ENCODE assay signal across 15 mouse cellular contexts in the genomic region with DNA sequence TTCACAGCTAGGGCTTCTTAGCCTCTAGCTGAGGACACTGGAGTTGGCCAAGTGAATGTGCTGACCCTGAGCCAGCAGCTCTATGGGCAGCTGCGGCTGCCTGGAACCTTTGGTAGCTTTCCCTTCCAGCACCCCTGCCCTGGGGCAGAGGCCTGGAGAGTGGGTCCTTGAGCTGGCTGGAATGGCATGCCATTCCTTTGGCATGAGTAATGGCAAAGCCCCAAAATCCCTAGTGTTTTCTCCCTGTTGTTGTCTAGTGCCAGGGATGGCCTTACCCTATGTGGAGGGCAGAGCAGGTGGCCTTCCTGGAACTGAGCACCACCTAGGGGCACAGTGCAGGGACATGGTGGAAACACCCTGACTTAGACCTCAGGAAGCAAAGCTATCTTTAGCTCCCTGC. TPM values are rescaled to one million over a fixed set of nuclear protein-coding genes. Genes with fewer than 3 reads are reported as not detected.
DNase-seq lines count a peak whose midpoint lies in the region; ATAC-seq and TF ChIP-seq lines count a peak whose summit lies in the region.
"Had no signal": no experiment of that assay in that cellular context is flagged by ENCODE, and none has a peak within 500 bp of the region (broad histone marks: within the 10 kb centered on the region; RNA-seq: fewer than 3 reads in every experiment).

No protein-coding gene starts in this region.

- H3K4me1 ChIP-seq in lung, embryonic 15.5 days, result peaks cover 12% of the 10 kb centered on the region
- peaks cover 37% of the 10 kb centered on the region for H3K4me1 ChIP-seq in cerebellum, adult 2 months (ENCODE audit: control insufficient read depth, insufficient read depth, low read length)
- H3K4me1 ChIP-seq: liver, embryonic 15.5 days had no signal

- no peak for ATAC-seq in lung, embryonic 15.5 days (ENCODE audit: borderline replicate concordance, extremely low read depth, low FRiP score, low TSS enrichment)
- ATAC-seq in granulocyte monocyte progenitor cell, adult 5-6 weeks (replicated peaks; ENCODE audit: poor library complexity, severe bottlenecking), result no peak

- no peak overlapping the region for H3K9ac ChIP-seq in lung, embryonic 15.5 days
- H3K9ac ChIP-seq: liver, embryonic 15.5 days had no signal

- H3K4me2 ChIP-seq in lung, embryonic 15.5 days, result no peak overlapping the region
- H3K4me2 ChIP-seq: liver, embryonic 15.5 days had no signal

- no peaks in the 10 kb centered on the region for H3K79me2 ChIP-seq in C2C12 (ENCODE audit: control insufficient read depth, insufficient read depth)

- no peaks in the 10 kb centered on the region for H3K36me3 ChIP-seq in C2C12 (ENCODE audit: control insufficient read depth, insufficient read depth)
- no peaks in the 10 kb centered on the region for H3K36me3 ChIP-seq in lung, embryonic 15.5 days
- H3K36me3 ChIP-seq: liver, embryonic 15.5 days had no signal

- H3ac ChIP-seq in C2C12 (ENCODE audit: control insufficient read depth, insufficient read length, low read depth), result no peak overlapping the region

- H3K27me3 ChIP-seq in C2C12 (ENCODE audit: control insufficient read depth, insufficient read depth, insufficient read length), result no peaks in the 10 kb centered on the region
- H3K27me3 ChIP-seq in lung, embryonic 15.5 days, result no peaks in the 10 kb centered on the region
- H3K27me3 ChIP-seq in cerebellum, adult 2 months (ENCODE audit: control insufficient read depth, insufficient read depth, low read length), result no peaks in the 10 kb centered on the region
- H3K27me3 ChIP-seq: liver, embryonic 15.5 days had no signal

- peak; percentile 83 to 89 for DNase-seq in adrenal gland, adult (ENCODE audit: inconsistent age in 2 of 2, low spot score in 1 of 2)
- DNase-seq in gastrocnemius, postnatal 4 days (ENCODE audit: low spot score in 2 of 2), result peak; percentile 29 to 59
- DNase-seq in urinary bladder, postnatal 10 days (ENCODE audit: low spot score), result no peak
- no peak for DNase-seq in cerebellum, adult 2 months
- DNase-seq: cerebellum, postnatal 14 days; kidney, adult 8-10 months; right cerebral cortex, postnatal 14 days; thymus, adult 18-20 months had no signal

- H3K79me3 ChIP-seq in C2C12 (ENCODE audit: low read depth), result no peaks in the 10 kb centered on the region

- H3K27ac ChIP-seq in lung, embryonic 15.5 days, result 0 out of 2 replicates have a peak overlapping the region, but pooled peaks have one; percentile 3
- H3K27ac ChIP-seq in cerebellum, adult 2 months (ENCODE audit: insufficient read depth, low read length), result no peak overlapping the region
- H3K27ac ChIP-seq: liver, embryonic 15.5 days had no signal

- no peaks in the 10 kb centered on the region for H3K9me3 ChIP-seq in lung, embryonic 15.5 days
- H3K9me3 ChIP-seq: liver, embryonic 15.5 days had no signal

- no peak overlapping the region for H3K4me3 ChIP-seq in C2C12 (ENCODE audit: insufficient read depth, poor library complexity, severe bottlenecking)
- H3K4me3 ChIP-seq in lung, embryonic 15.5 days, result no peak overlapping the region
- no peak overlapping the region for H3K4me3 ChIP-seq in cerebellum, adult 2 months (replicated peaks; ENCODE audit: insufficient read depth, low read depth, low read length)
- H3K4me3 ChIP-seq: liver, embryonic 15.5 days had no signal

- no peak for TF ChIP-seq POLR2A in cerebellum, adult 2 months (IDR thresholded peaks at IDR 0.05; ENCODE audit: borderline replicate concordance, insufficient read depth, low read length)

- WGBS in lung, embryonic 15.5 days, result 48% methylated on average over 1 of the region's 1 CpGs
- WGBS in cerebellum, adult 2 months, result 18% methylated on average over 1 of the region's 1 CpGs

- no peak for TF ChIP-seq CTCF in C2C12 (IDR thresholded peaks at IDR 0.05; ENCODE audit: control insufficient read depth, insufficient read depth, insufficient read length)
- TF ChIP-seq CTCF in cerebellum, adult 2 months (IDR thresholded peaks at IDR 0.05; ENCODE audit: borderline replicate concordance, insufficient read depth, low read depth, low read length), result no peak

TF ChIP-seq in C2C12, 6 proteins besides CTCF, POLR2A, EP300 and RAD21:
- no peak for TF ChIP-seq FOSL1 (IDR thresholded peaks at IDR 0.05; ENCODE audit: insufficient read depth, low read length, poor library complexity, severe bottlenecking)
- no peak for TF ChIP-seq CEBPB (IDR thresholded peaks at IDR 0.05; ENCODE audit: low read depth)
- peak; percentile 47 for TF ChIP-seq MYOD1 (IDR thresholded peaks at IDR 0.05; ENCODE audit: control insufficient read depth, insufficient read length, low read depth)

RNA-seq across cellular contexts. Expression of gene Ptpre, which starts 14.3 kb away (rescaled TPM):
- 1.5 TPM for polyA plus RNA-seq in C2C12 (2012; fragmentation: generic; extraction: Trizol)
- 10 to 100 TPM in 1 of 2 experiments, 1 to 10 TPM in 1; 9.2 to 10.3 TPM for total RNA-seq in gastrocnemius, postnatal 4 days (2021)
- polyA plus RNA-seq in lung, embryonic 15.5 days (2015; fragmentation: Nextera tagmentation; extraction: Ambion mirVana), result 1.7 and 2.2 TPM in 2 replicates
- total RNA-seq in granulocyte monocyte progenitor cell, adult 5-6 weeks (2014; fragmentation: Nextera tagmentation), result 74.9 and 86.6 TPM in 2 replicates
- total RNA-seq in granulocyte monocyte progenitor cell, adult 5-6 weeks (2017), result 48.3 and 49.8 TPM in 2 replicates
- 20.8 and 21.2 TPM in 2 replicates for polyA plus RNA-seq in cerebellum, adult 2 months (2012; rRNA removed)

RNA-seq across cellular contexts. Expression of gene Clrn3, which starts 23.1 kb away (rescaled TPM):
- polyA plus RNA-seq in C2C12 (2012; fragmentation: generic; extraction: Trizol), result not detected
- not detected for total RNA-seq in gastrocnemius, postnatal 4 days (2021)
- polyA plus RNA-seq in lung, embryonic 15.5 days (2015; fragmentation: Nextera tagmentation; extraction: Ambion mirVana), result 0.04 TPM in 1 of 2 replicates, not detected in the other
- total RNA-seq in granulocyte monocyte progenitor cell, adult 5-6 weeks (2014; fragmentation: Nextera tagmentation), result not detected in 2 replicates
- total RNA-seq in granulocyte monocyte progenitor cell, adult 5-6 weeks (2017), result 0.04 TPM in 1 of 2 replicates, not detected in the other
- not detected in 2 replicates for polyA plus RNA-seq in cerebellum, adult 2 months (2012; rRNA removed)
- total RNA-seq: ES-E14; gastrocnemius, adult 8-10 months; left cerebral cortex, adult 8-10 months had no signal

Comparison
In these comparisons a context has a peak if more than half of its experiments do, and no peak if none do; other contexts are left out.
1. DNase-seq: peak in adrenal gland, adult (2 of 2) and gastrocnemius, postnatal 4 days (2 of 2); none in urinary bladder, postnatal 10 days (single experiment) and cerebellum, adult 2 months (0 of 2).